Mouse (Mus musculus): ENCODE measurements around the gene Psapl1. TPM values are rescaled to one million over a fixed set of nuclear protein-coding genes. Genes with fewer than 3 reads are reported as not detected.

Psapl1 gene
- polyA plus RNA-seq (2016; fragmentation: Nextera tagmentation; extraction: Ambion mirVana), result 0.05 TPM in 1 of 2 replicates, not detected in the other

GRCm38 (mm10) chr5:36203916-36204315 lies at the start of gene Psapl1:
Psapl1 (plus strand) TSS chr5:36204021.
- Histone ChIP-seq H3K4me3 (no peak within 1 kb of the TSS), H3K9me3 (replicated peaks) (no peaks in the 10 kb centered on the region), H3K36me3 (no peaks in the 10 kb centered on the region), H3K27me3 (ENCODE audit: low read depth, poor library complexity, severe bottlenecking) (no peaks in the 10 kb centered on the region), H3K4me1 (no peaks in the 10 kb centered on the region), H3K27ac (no peak within 1 kb of the TSS)
- DNase-seq (ENCODE audit: low spot score), result no peak
- 88% methylated on average over 10 of the region's 10 CpGs for WGBS

GRCm38 (mm10) chr5:36154879-36155485 lies 48.8 kb upstream of the Psapl1 start:
- Histone ChIP-seq H3K4me1 (peaks cover 23% of the 10 kb centered on the region), H3K4me3 (no peak overlapping the region), H3K36me3 (no peaks in the 10 kb centered on the region), H3K9me3 (replicated peaks) (no peaks in the 10 kb centered on the region), H3K27me3 (ENCODE audit: low read depth, poor library complexity, severe bottlenecking) (no peaks in the 10 kb centered on the region), H3K27ac (no peak overlapping the region)
- no peak for DNase-seq (ENCODE audit: low spot score)
- WGBS, result 66% methylated on average over 8 of the region's 8 CpGs

- H3K4me1 ChIP-seq, result peaks cover 24% of the 10 kb centered on the region
- no peak for DNase-seq (ENCODE audit: low spot score)
- no peak overlapping the region for H3K27ac ChIP-seq
- H3K9me3 ChIP-seq (replicated peaks), result no peaks in the 10 kb centered on the region
- H3K4me3 ChIP-seq, result no peak overlapping the region
- 86% methylated on average over 21 of the region's 21 CpGs for WGBS
- H3K36me3 ChIP-seq, result no peaks in the 10 kb centered on the region
- no peaks in the 10 kb centered on the region for H3K27me3 ChIP-seq (ENCODE audit: low read depth, poor library complexity, severe bottlenecking)
These were observed 38.2 kb upstream of the Psapl1 start for GRCm38 (mm10) chr5:36165424-36166302.

DNA sequence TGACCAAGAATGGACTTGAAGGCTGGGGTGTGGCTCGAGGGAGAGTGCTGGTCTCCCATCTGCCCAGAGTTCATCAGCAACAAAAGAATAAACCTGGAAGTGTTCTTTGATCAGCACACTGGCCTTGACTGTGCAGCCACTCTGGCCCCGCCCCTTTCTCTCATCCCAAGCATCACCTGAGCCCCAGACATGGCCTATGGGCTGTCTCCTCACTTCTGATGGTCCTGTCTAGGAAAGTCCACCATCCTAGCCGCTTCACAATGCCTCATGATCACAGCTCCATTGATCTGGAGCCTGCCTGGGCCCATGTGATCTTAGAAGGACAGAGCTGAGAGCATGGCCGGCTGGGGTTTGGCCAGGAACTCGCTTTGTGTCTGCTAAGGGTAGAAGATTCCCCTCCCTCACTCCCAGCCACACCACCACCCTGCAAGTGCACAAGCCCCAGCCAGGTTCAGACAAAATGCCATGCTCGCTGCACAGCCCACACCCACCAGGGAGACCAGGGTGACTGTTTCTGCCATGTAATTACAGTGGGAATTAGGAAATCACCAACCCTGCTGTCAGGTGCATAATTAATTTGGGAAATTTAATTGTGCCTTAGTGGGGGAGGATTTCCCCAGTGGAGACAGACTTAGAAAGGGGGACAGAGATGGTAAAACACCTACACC lies 37.3 kb upstream of the Psapl1 start:
- Histone ChIP-seq H3K9me3 (replicated peaks) (no peaks in the 10 kb centered on the region), H3K4me1 (peaks cover 17% of the 10 kb centered on the region), H3K27ac (no peak overlapping the region), H3K4me3 (no peak overlapping the region), H3K36me3 (no peaks in the 10 kb centered on the region), H3K27me3 (ENCODE audit: low read depth, poor library complexity, severe bottlenecking) (no peaks in the 10 kb centered on the region)
- 80% methylated on average over 6 of the region's 6 CpGs for WGBS
- no peak for DNase-seq (ENCODE audit: low spot score)

GRCm38 (mm10) chr5:36168963-36169650 lies 34.7 kb upstream of the Psapl1 start:
- H3K27ac ChIP-seq, result no peak overlapping the region
- no peak overlapping the region for H3K4me3 ChIP-seq
- no peaks in the 10 kb centered on the region for H3K9me3 ChIP-seq (replicated peaks)
- 84% methylated on average over 14 of the region's 14 CpGs for WGBS
- no peak for DNase-seq (ENCODE audit: low spot score)
- H3K36me3 ChIP-seq, result no peaks in the 10 kb centered on the region
- no peaks in the 10 kb centered on the region for H3K27me3 ChIP-seq (ENCODE audit: low read depth, poor library complexity, severe bottlenecking)
- peaks cover 6% of the 10 kb centered on the region for H3K4me1 ChIP-seq

DNA sequence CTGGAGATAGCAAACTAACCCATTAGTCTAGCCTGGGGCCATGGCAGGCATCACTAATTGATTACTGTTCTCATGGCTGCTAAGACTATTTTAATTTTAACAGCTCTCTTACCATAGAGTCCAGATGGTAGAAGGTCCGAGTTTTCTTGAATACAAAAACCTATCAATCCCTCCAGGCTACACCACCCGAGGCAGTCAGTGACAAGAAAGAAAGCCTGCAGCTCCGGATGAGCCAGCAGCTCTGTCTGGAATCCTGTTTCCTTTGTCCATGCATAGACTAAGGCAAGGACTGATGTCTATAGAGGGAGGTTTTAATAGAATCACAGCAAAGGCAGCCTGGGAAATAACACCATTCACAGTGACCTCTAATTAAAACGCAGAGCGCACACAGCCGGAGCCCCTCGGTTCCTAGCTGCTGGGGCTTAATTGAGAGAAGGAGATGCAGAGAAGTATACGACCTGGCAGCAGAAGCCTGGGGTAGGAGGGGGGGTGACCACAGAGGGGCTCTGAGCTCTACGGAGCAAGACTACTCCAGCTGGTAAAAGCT lies 29.2 kb upstream of the Psapl1 start:
- peak overlapping the region; percentile 68; the same call in 1 of the 2 replicates for H3K27ac ChIP-seq
- H3K27me3 ChIP-seq (ENCODE audit: low read depth, poor library complexity, severe bottlenecking), result no peaks in the 10 kb centered on the region
- no peaks in the 10 kb centered on the region for H3K9me3 ChIP-seq (replicated peaks)
- peaks cover 27% of the 10 kb centered on the region for H3K4me1 ChIP-seq
- peak; percentile 40 for DNase-seq (ENCODE audit: low spot score)
- H3K4me3 ChIP-seq, result no peak overlapping the region; the same call in 1 of the 2 replicates
- no peaks in the 10 kb centered on the region for H3K36me3 ChIP-seq
- WGBS, result 37% methylated on average over 9 of the region's 9 CpGs

DNA sequence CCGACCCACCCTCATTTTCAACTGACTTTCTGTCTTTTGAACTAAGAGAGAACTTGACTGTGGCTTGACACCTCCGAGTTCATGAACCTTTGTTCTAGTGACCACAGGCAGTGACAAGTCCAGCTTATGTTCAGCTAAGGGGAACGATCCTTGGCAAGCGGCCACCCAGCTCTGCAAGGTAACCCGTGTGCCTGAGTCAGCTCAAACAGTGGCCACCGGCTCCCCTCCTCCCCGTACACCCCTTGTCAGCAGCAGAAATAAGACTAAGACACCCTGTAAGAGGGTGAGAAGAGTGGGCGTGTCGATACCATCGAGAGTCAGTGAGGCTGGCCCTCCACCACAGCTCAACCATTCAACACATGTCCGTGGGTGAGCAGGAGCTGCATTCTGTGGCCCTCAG lies 27.4 kb upstream of the Psapl1 start:
- WGBS, result 90% methylated on average over 11 of the region's 11 CpGs
- DNase-seq (ENCODE audit: low spot score), result no peak

GRCm38 (mm10) chr5:36176873-36177272 lies 26.9 kb upstream of the Psapl1 start:
- Histone ChIP-seq H3K4me3 (no peak overlapping the region), H3K9me3 (replicated peaks) (no peaks in the 10 kb centered on the region), H3K27ac (no peak overlapping the region), H3K4me1 (peaks cover 27% of the 10 kb centered on the region), H3K36me3 (no peaks in the 10 kb centered on the region), H3K27me3 (ENCODE audit: low read depth, poor library complexity, severe bottlenecking) (no peaks in the 10 kb centered on the region)
- WGBS, result 90% methylated on average over 4 of the region's 4 CpGs
- DNase-seq (ENCODE audit: low spot score), result no peak

More for the DNA sequence above, 27.4 kb upstream of the Psapl1 start:
- H3K9me3 ChIP-seq (replicated peaks), result no peaks in the 10 kb centered on the region
- H3K27ac ChIP-seq, result no peak overlapping the region
- H3K4me3 ChIP-seq, result no peak overlapping the region
- H3K4me1 ChIP-seq, result peaks cover 27% of the 10 kb centered on the region
- no peaks in the 10 kb centered on the region for H3K27me3 ChIP-seq (ENCODE audit: low read depth, poor library complexity, severe bottlenecking)
- H3K36me3 ChIP-seq, result no peaks in the 10 kb centered on the region

DNA sequence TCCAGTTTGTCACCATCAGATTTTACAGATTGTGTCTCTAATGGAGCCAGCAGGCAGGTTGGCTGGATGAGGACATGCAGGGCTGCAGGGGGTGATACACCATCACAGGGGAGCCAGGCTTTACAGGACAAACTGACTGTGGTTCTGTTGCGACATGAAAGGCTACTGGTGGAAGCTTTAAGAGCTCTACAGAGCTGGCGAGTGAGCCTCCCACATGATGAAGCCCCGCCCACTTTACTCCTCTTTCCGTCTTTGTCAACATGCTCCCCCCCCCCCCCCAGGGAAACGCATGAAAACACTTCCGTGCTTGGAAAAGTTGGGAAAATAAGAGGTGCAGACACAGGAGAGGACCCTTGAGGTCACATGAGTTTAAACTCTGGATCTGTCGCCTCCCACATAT lies 25.6 kb upstream of the Psapl1 start:
- Histone ChIP-seq H3K4me3 (no peak overlapping the region), H3K9me3 (replicated peaks) (no peaks in the 10 kb centered on the region), H3K27me3 (ENCODE audit: low read depth, poor library complexity, severe bottlenecking) (no peaks in the 10 kb centered on the region), H3K27ac (no peak overlapping the region), H3K4me1 (peaks cover 24% of the 10 kb centered on the region), H3K36me3 (no peaks in the 10 kb centered on the region)
- DNase-seq (ENCODE audit: low spot score), result no peak
- WGBS, result 60% methylated on average over 7 of the region's 7 CpGs

GRCm38 (mm10) chr5:36178785-36179184 lies 25.0 kb upstream of the Psapl1 start:
- DNase-seq (ENCODE audit: low spot score), result no peak
- Histone ChIP-seq H3K27me3 (ENCODE audit: low read depth, poor library complexity, severe bottlenecking) (no peaks in the 10 kb centered on the region), H3K36me3 (no peaks in the 10 kb centered on the region), H3K4me3 (no peak overlapping the region), H3K4me1 (peaks cover 24% of the 10 kb centered on the region), H3K9me3 (replicated peaks) (no peaks in the 10 kb centered on the region), H3K27ac (no peak overlapping the region)
- 86% methylated on average over 3 of the region's 3 CpGs for WGBS

GRCm38 (mm10) chr5:36179708-36180107 lies 24.1 kb upstream of the Psapl1 start:
- Histone ChIP-seq H3K4me1 (peaks cover 14% of the 10 kb centered on the region), H3K4me3 (no peak overlapping the region), H3K27me3 (ENCODE audit: low read depth, poor library complexity, severe bottlenecking) (no peaks in the 10 kb centered on the region), H3K27ac (no peak overlapping the region), H3K36me3 (no peaks in the 10 kb centered on the region), H3K9me3 (replicated peaks) (no peaks in the 10 kb centered on the region)
- WGBS, result 83% methylated on average over 5 of the region's 5 CpGs
- no peak for DNase-seq (ENCODE audit: low spot score)

GRCm38 (mm10) chr5:36182326-36182725 lies 21.5 kb upstream of the Psapl1 start:
- H3K4me1 ChIP-seq, result peaks cover 5% of the 10 kb centered on the region; the same call in 1 of the 2 replicates
- H3K27me3 ChIP-seq (ENCODE audit: low read depth, poor library complexity, severe bottlenecking), result no peaks in the 10 kb centered on the region
- no peaks in the 10 kb centered on the region for H3K9me3 ChIP-seq (replicated peaks)
- 89% methylated on average over 7 of the region's 7 CpGs for WGBS
- no peaks in the 10 kb centered on the region for H3K36me3 ChIP-seq
- no peak for DNase-seq (ENCODE audit: low spot score)
- H3K27ac ChIP-seq, result no peak overlapping the region
- H3K4me3 ChIP-seq, result no peak overlapping the region
